Mouse (Mus musculus) limb, embryonic 10.5 days (tissue): ENCODE data around the gene Arhgap22. TPM values are rescaled to one million over a fixed set of nuclear protein-coding genes. Genes with fewer than 3 reads are reported as not detected.

Experiments
- DNase-seq: peaks from one replicate; pipeline ENCODE4 v3.0.0-alpha.2; 2017; ENCODE audit warnings: low spot score
- H3K27ac ChIP-seq: fragments of 300-500 bp; sonication (generic); 2 replicates; pipeline ENCODE4 v1.5.1; 2016; ENCODE audit warnings: mild to moderate bottlenecking
- H3K27me3 ChIP-seq: fragments of 300-500 bp; sonication (generic); 2 replicates; pipeline ENCODE4 v1.6.1; 2016; ENCODE audit warnings: low read depth, mild to moderate bottlenecking; ENCODE audit not compliant: poor library complexity, severe bottlenecking
- H3K36me3 ChIP-seq: fragments of 300-500 bp; sonication (generic); 2 replicates; pipeline ENCODE4 v1.6.1; 2016; ENCODE audit warnings: mild to moderate bottlenecking, moderate library complexity
- H3K4me1 ChIP-seq: fragments of 300-500 bp; sonication (generic); 2 replicates; pipeline ENCODE4 v1.6.1; 2016
- H3K4me3 ChIP-seq: fragments of 300-500 bp; sonication (generic); 2 replicates; pipeline ENCODE4 v1.5.1; 2016; ENCODE audit warnings: mild to moderate bottlenecking, moderate library complexity
- H3K9me3 ChIP-seq: fragments of 300-500 bp; sonication (generic); replicated peaks from 2 replicates; pipeline ENCODE4 v1.6.1; 2016; ENCODE audit warnings: mild to moderate bottlenecking
- WGBS: fragments of 180-500 bp; shearing (Covaris S2); methylation state at CpG from one replicate; pipeline ENCODE4 v1.1.7; 2016; 5-methylcytosine and 5-hydroxymethylcytosine counted together
- polyA plus RNA-seq: library from polyadenylated mRNA; unstranded; fragments of >200 nt; fragmentation: Nextera tagmentation; extraction: Ambion mirVana; gene quantifications from 2 replicates; pipeline ENCODE4 v1.2.1, GENCODE M21; 2016

The Arhgap22 gene
- polyA plus RNA-seq, 1 experiment from 2014 or later: 2.4 TPM

DNA sequence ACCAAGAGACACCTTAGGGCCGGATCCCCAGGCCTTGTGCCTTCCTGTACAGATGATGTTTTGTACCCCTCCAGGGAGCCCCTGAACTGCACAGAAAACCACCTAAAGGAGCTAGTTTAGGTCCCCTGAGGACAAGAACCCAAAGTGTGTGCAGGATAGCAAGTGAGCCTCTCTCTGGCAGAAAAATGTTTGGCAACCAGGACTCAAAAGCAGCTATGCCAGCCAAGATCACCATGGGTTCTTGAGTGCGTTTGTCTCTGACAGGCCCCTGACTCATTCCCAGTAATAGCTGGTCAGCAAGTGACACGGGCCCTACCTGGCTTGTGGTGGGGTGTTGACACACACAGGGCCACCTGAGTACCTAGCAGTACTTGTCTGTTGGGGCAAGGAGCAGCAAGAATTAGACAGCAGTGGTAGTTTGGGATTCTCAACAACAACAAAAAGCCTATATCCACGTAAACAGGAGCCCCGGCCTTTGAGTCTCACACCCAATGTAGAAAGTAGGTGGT lies 115.5 kb downstream of the Arhgap22 start:
- DNase-seq: no peak
- 90% methylated on average over 5 of the region's 5 CpGs for WGBS
- peaks cover 30% of the 10 kb centered on the region for H3K4me1 ChIP-seq
- peaks cover 3% of the 10 kb centered on the region; the same call in 1 of the 2 replicates for H3K27me3 ChIP-seq
- H3K36me3 ChIP-seq: no peaks in the 10 kb centered on the region
- no peak overlapping the region for H3K4me3 ChIP-seq
- peak overlapping the region; percentile 1; the same call in 1 of the 2 replicates for H3K27ac ChIP-seq
- H3K9me3 ChIP-seq: no peaks in the 10 kb centered on the region

DNA sequence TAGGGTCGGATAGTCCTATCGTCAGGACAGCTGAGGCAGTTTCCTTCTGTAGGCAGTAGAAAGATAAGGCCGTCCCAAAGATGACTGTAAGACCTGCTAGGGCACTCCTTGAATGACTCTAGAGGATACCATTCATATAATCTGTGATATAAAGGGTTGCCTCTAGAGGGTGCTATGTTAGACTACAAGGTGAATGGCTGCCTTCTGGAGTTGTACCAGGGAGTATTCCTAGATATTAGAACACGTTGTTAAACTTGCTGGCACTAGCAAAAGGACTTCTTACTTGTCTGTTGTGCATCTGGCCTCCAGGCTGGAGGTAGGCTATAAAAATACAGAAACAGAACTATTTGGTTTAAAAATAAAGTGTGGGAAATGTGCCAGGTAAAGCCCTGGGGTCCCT lies 117.2 kb downstream of the Arhgap22 start:
- WGBS: 65% methylated on average over 4 of the region's 4 CpGs
- Histone ChIP-seq H3K4me1 (peaks cover 33% of the 10 kb centered on the region), H3K27me3 (no peaks in the 10 kb centered on the region), H3K27ac (no peak overlapping the region), H3K36me3 (no peaks in the 10 kb centered on the region), H3K4me3 (no peak overlapping the region), H3K9me3 (no peaks in the 10 kb centered on the region)
- no peak for DNase-seq

DNA sequence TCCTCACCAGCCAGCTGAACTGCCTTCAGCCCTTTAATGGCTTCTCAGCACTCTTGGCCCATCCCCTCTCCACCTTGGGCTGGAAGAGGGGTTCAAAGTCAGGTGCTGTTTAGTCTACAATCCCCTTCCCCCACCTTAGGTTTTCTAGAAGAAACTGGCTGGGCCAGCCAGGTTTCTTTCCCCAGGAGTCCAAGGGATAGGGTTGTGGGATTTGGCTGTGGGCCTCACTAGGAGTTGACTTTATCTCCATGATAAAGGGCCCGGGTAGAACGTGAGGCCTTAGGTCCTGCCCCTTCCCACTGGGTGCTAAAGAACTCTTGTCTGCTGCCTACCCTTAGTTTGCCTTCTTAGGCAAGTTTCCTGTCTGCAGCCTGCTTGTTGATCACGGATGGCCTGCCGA lies 117.8 kb downstream of the Arhgap22 start:
- Histone ChIP-seq H3K9me3 (no peaks in the 10 kb centered on the region), H3K4me3 (no peak overlapping the region), H3K27me3 (no peaks in the 10 kb centered on the region), H3K36me3 (no peaks in the 10 kb centered on the region), H3K27ac (no peak overlapping the region), H3K4me1 (peaks cover 33% of the 10 kb centered on the region)
- WGBS: 57% methylated on average over 4 of the region's 4 CpGs
- no peak for DNase-seq

- WGBS: 84% methylated on average over 4 of the region's 4 CpGs
These were observed 120.0 kb downstream of the Arhgap22 start for GRCm38 (mm10) chr14:33333833-33334232.

GRCm38 (mm10) chr14:33334402-33334801 lies 120.6 kb downstream of the Arhgap22 start:
- no peaks in the 10 kb centered on the region for H3K36me3 ChIP-seq
- no peak overlapping the region for H3K27ac ChIP-seq
- peaks cover 8% of the 10 kb centered on the region; the same call in 1 of the 2 replicates for H3K4me1 ChIP-seq
- no peaks in the 10 kb centered on the region for H3K9me3 ChIP-seq
- 86% methylated on average over 4 of the region's 4 CpGs for WGBS
- H3K27me3 ChIP-seq: no peaks in the 10 kb centered on the region
- no peak overlapping the region for H3K4me3 ChIP-seq
- no peak for DNase-seq

More at GRCm38 (mm10) chr14:33333833-33334232, 120.0 kb downstream of the Arhgap22 start:
- no peak overlapping the region for H3K4me3 ChIP-seq
- H3K27ac ChIP-seq: no peak overlapping the region
- no peaks in the 10 kb centered on the region for H3K9me3 ChIP-seq
- H3K36me3 ChIP-seq: no peaks in the 10 kb centered on the region
- no peak for DNase-seq
- peaks cover 11% of the 10 kb centered on the region; the same call in 1 of the 2 replicates for H3K4me1 ChIP-seq
- H3K27me3 ChIP-seq: no peaks in the 10 kb centered on the region

DNA sequence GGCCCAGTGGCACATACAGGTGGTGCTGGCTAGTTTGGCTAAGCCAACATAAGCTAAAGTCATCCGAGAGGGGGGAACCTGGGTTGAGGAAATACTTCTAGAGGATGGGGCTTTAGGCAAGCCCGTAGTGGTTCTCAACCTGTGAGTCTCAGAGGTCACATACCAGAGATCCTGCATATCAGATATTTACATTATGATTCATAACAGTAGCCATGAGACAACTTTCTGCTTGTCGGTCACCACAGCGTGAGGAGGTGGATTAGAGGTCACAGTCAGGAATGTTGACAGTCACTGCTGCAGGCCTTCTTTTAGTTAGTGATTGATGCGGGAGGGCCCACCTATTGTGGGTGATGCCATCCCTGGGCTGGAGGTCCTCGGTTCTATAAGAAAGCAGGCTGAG lies 121.9 kb downstream of the Arhgap22 start:
- H3K4me1 ChIP-seq: peaks cover 12% of the 10 kb centered on the region
- no peak overlapping the region for H3K4me3 ChIP-seq
- H3K27ac ChIP-seq: no peak overlapping the region
- no peak for DNase-seq
- no peaks in the 10 kb centered on the region for H3K9me3 ChIP-seq
- no peaks in the 10 kb centered on the region for H3K36me3 ChIP-seq
- WGBS: 78% methylated on average over 6 of the region's 6 CpGs
- H3K27me3 ChIP-seq: no peaks in the 10 kb centered on the region

GRCm38 (mm10) chr14:33338684-33339083 lies 124.9 kb downstream of the Arhgap22 start:
- DNase-seq: no peak
- H3K4me1 ChIP-seq: peaks cover 15% of the 10 kb centered on the region
- H3K4me3 ChIP-seq: no peak overlapping the region
- WGBS: 79% methylated on average over 5 of the region's 5 CpGs
- no peaks in the 10 kb centered on the region for H3K27me3 ChIP-seq
- no peaks in the 10 kb centered on the region for H3K9me3 ChIP-seq
- H3K27ac ChIP-seq: no peak overlapping the region
- H3K36me3 ChIP-seq: no peaks in the 10 kb centered on the region

- H3K36me3 ChIP-seq: no peaks in the 10 kb centered on the region
- no peaks in the 10 kb centered on the region for H3K9me3 ChIP-seq
- no peak overlapping the region for H3K4me3 ChIP-seq
- no peak for DNase-seq
- 88% methylated on average over 14 of the region's 14 CpGs for WGBS
- H3K27ac ChIP-seq: no peak overlapping the region
- peaks cover 8% of the 10 kb centered on the region; the same call in 1 of the 2 replicates for H3K27me3 ChIP-seq
- peaks cover 12% of the 10 kb centered on the region for H3K4me1 ChIP-seq
These were observed 129.4 kb downstream of the Arhgap22 start for GRCm38 (mm10) chr14:33343131-33343725.

DNA sequence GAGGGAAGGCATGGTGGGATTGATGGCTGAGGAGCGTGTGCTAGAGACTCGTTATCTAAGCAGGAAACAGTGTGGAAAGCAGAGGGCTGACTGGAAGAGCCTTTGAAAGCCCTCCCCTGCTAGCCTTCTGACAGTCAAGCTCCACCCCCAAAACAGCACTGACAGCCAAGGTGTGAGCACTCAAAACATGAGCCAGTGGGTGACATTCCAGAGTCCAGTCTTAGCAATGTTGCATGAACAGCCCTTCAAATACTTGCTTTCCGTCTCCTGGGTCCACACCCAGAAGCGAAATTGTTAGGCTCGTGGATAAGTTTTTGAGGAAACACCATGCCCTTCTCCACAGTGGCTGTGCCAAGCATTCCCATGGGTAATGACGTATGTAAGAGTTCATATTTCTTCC lies 132.7 kb downstream of the Arhgap22 start:
- H3K27ac ChIP-seq: no peak overlapping the region
- DNase-seq: no peak
- H3K4me1 ChIP-seq: peaks cover 8% of the 10 kb centered on the region
- H3K9me3 ChIP-seq: no peaks in the 10 kb centered on the region
- no peaks in the 10 kb centered on the region for H3K36me3 ChIP-seq
- WGBS: 77% methylated on average over 6 of the region's 6 CpGs
- peaks cover 41% of the 10 kb centered on the region for H3K27me3 ChIP-seq
- no peak overlapping the region for H3K4me3 ChIP-seq

- WGBS: 73% methylated on average over 4 of the region's 4 CpGs
- H3K9me3 ChIP-seq: no peaks in the 10 kb centered on the region
- no peak overlapping the region for H3K27ac ChIP-seq
- no peaks in the 10 kb centered on the region for H3K36me3 ChIP-seq
- peaks cover 7% of the 10 kb centered on the region; the same call in 1 of the 2 replicates for H3K4me1 ChIP-seq
- peaks cover 53% of the 10 kb centered on the region for H3K27me3 ChIP-seq
- H3K4me3 ChIP-seq: no peak overlapping the region
- DNase-seq: no peak
These were observed 133.9 kb downstream of the Arhgap22 start for GRCm38 (mm10) chr14:33347738-33348137.

GRCm38 (mm10) chr14:33348146-33348545 lies 134.3 kb downstream of the Arhgap22 start:
- peaks cover 7% of the 10 kb centered on the region; the same call in 1 of the 2 replicates for H3K4me1 ChIP-seq
- no peaks in the 10 kb centered on the region for H3K36me3 ChIP-seq
- peaks cover 57% of the 10 kb centered on the region for H3K27me3 ChIP-seq
- no peak overlapping the region for H3K27ac ChIP-seq
- no peak for DNase-seq
- H3K9me3 ChIP-seq: no peaks in the 10 kb centered on the region
- H3K4me3 ChIP-seq: no peak overlapping the region
- 68% methylated on average over 1 of the region's 1 CpGs for WGBS

- peak; percentile 59 for DNase-seq
These were observed 137.2 kb downstream of the Arhgap22 start for GRCm38 (mm10) chr14:33351019-33351418.

DNA sequence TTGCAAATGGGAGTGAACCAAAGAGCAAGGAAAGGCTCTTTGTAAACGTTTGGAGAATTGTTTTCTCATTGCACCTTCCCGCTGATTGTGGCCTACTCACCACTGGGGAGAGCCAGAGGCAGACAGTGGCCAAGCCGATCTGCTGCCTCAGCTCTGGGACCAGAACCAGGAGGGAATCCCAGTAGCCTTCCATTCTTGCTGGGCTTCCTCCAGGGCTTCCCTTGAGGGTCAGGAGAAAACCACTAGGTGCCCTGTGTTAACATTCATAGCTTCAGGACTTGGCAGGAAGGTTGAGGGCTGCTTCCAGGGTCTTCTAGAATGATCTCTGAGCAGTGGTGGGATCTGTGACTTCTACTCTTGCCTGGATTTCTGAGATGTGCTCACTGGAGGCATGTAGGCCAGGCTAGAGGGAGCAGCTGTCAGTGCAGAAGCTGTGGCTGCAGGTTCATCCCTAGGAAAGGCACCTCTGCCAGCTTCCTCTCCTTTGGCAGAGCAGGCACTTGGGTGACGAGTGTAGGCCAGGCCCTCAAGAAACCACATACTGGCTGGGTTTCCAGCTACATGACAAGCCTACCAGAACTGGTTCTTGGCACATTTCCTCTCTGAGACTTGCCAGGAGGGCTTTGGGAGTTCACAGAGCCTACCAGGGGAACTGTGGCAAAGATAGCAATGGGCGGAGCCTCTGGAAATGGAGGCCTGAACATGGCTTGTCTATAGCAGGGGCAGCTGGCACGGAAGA lies 138.3 kb downstream of the Arhgap22 start:
- no peak overlapping the region for H3K4me3 ChIP-seq
- H3K27ac ChIP-seq: no peak overlapping the region
- 64% methylated on average over 6 of the region's 6 CpGs for WGBS
- peaks cover 66% of the 10 kb centered on the region for H3K27me3 ChIP-seq
- no peaks in the 10 kb centered on the region for H3K9me3 ChIP-seq
- H3K36me3 ChIP-seq: no peaks in the 10 kb centered on the region
- peaks cover 14% of the 10 kb centered on the region; the same call in 1 of the 2 replicates for H3K4me1 ChIP-seq
- no peak for DNase-seq

More at GRCm38 (mm10) chr14:33351019-33351418, 137.2 kb downstream of the Arhgap22 start:
- H3K4me1 ChIP-seq: peaks cover 14% of the 10 kb centered on the region; the same call in 1 of the 2 replicates
- 1% methylated on average over 42 of the region's 42 CpGs for WGBS
- no peaks in the 10 kb centered on the region for H3K36me3 ChIP-seq
- H3K27ac ChIP-seq: peak overlapping the region; percentile 32
- H3K27me3 ChIP-seq: peaks cover 66% of the 10 kb centered on the region
- no peaks in the 10 kb centered on the region for H3K9me3 ChIP-seq
- H3K4me3 ChIP-seq: peak overlapping the region; percentile 58
